Mouse (Mus musculus) midbrain, embryonic 10.5 days (tissue): ENCODE results near the gene Ccdc57. TPM values are rescaled to one million over a fixed set of nuclear protein-coding genes. Genes with fewer than 3 reads are reported as not detected.
"Not testable (repeated sequence)": the region's sequence is repeated elsewhere in the genome, so short reads cannot be mapped to it uniquely, and the experiment has no call there.

Experiments
- DNase-seq: peaks from one replicate; pipeline ENCODE4 v3.0.0-alpha.2; 2017; ENCODE audit warnings: low spot score
- H3K27ac ChIP-seq: fragments of 300-500 bp; sonication (generic); replicated peaks from 2 replicates; pipeline ENCODE4 v1.5.1; 2016; ENCODE audit warnings: mild to moderate bottlenecking
- H3K27me3 ChIP-seq: fragments of 300-500 bp; sonication (generic); 2 replicates; pipeline ENCODE4 v1.6.1; 2016; ENCODE audit warnings: low read depth, mild to moderate bottlenecking; ENCODE audit not compliant: poor library complexity, severe bottlenecking
- H3K36me3 ChIP-seq: fragments of 300-500 bp; sonication (generic); 2 replicates; pipeline ENCODE4 v1.6.1; 2016; ENCODE audit warnings: mild to moderate bottlenecking, moderate library complexity
- H3K4me1 ChIP-seq: fragments of 300-500 bp; sonication (generic); 2 replicates; pipeline ENCODE4 v1.6.1; 2016
- H3K4me3 ChIP-seq: fragments of 300-500 bp; sonication (generic); 2 replicates; pipeline ENCODE4 v1.5.1; 2016; ENCODE audit warnings: mild to moderate bottlenecking, moderate library complexity
- H3K9me3 ChIP-seq: fragments of 300-500 bp; sonication (generic); replicated peaks from 2 replicates; pipeline ENCODE4 v1.6.1; 2016; ENCODE audit warnings: mild to moderate bottlenecking
- WGBS: fragments of 180-500 bp; shearing (Covaris S2); methylation state at CpG from one replicate; pipeline ENCODE4 v1.1.7; 2016; 5-methylcytosine and 5-hydroxymethylcytosine counted together
- polyA plus RNA-seq: library from polyadenylated mRNA; unstranded; fragments of >200 nt; fragmentation: Nextera tagmentation; extraction: Ambion mirVana; gene quantifications from 2 replicates; pipeline ENCODE4 v1.2.1, GENCODE M21; 2016

Ccdc57 gene
- polyA plus RNA-seq, 1 experiment from 2014 or later: 6.2 TPM

- H3K4me1 ChIP-seq: 0 out of 2 replicates have a peak, but pooled peaks cover 4% of the 10 kb centered on the region
- 74% methylated on average over 2 of the region's 2 CpGs for WGBS
- no peak overlapping the region for H3K27ac ChIP-seq
- H3K4me3 ChIP-seq: no peak overlapping the region
- no peaks in the 10 kb centered on the region for H3K27me3 ChIP-seq
- H3K9me3 ChIP-seq: no peaks in the 10 kb centered on the region; the same call in 1 of the 2 replicates
- peaks cover 45% of the 10 kb centered on the region for H3K36me3 ChIP-seq
- DNase-seq: no peak
Observed at GRCm38 (mm10) chr11:120851582-120851981, 81.1 kb downstream of the Ccdc57 start.

GRCm38 (mm10) chr11:120851132-120851531 is 81.5 kb downstream of the Ccdc57 start:
- Histone ChIP-seq H3K9me3 (no peaks in the 10 kb centered on the region; the same call in 1 of the 2 replicates), H3K4me3 (no peak overlapping the region), H3K36me3 (peaks cover 40% of the 10 kb centered on the region), H3K27me3 (no peaks in the 10 kb centered on the region), H3K4me1 (0 out of 2 replicates have a peak, but pooled peaks cover 4% of the 10 kb centered on the region), H3K27ac (no peak overlapping the region)
- 72% methylated on average over 1 of the region's 1 CpGs for WGBS
- no peak for DNase-seq

GRCm38 (mm10) chr11:120850331-120851030 is 82.2 kb downstream of the Ccdc57 start:
- H3K27me3 ChIP-seq: no peaks in the 10 kb centered on the region
- no peak overlapping the region for H3K4me3 ChIP-seq
- WGBS: 74% methylated on average over 2 of the region's 2 CpGs
- H3K36me3 ChIP-seq: peaks cover 35% of the 10 kb centered on the region
- H3K9me3 ChIP-seq: no peaks in the 10 kb centered on the region; the same call in 1 of the 2 replicates
- no peak for DNase-seq
- 0 out of 2 replicates have a peak, but pooled peaks cover 4% of the 10 kb centered on the region for H3K4me1 ChIP-seq
- no peak overlapping the region for H3K27ac ChIP-seq

- Histone ChIP-seq H3K27me3 (no peaks in the 10 kb centered on the region), H3K36me3 (peaks cover 12% of the 10 kb centered on the region; the same call in 1 of the 2 replicates), H3K27ac (no peak overlapping the region), H3K4me3 (no peak overlapping the region), H3K9me3 (no peaks in the 10 kb centered on the region), H3K4me1 (no peaks in the 10 kb centered on the region)
- no peak for DNase-seq
- WGBS: 88% methylated on average over 9 of the region's 9 CpGs
Observed at GRCm38 (mm10) chr11:120846725-120847475, 85.8 kb downstream of the Ccdc57 start.

- no peaks in the 10 kb centered on the region for H3K4me1 ChIP-seq
- no peaks in the 10 kb centered on the region for H3K9me3 ChIP-seq
- 92% methylated on average over 4 of the region's 4 CpGs for WGBS
- no peaks in the 10 kb centered on the region for H3K27me3 ChIP-seq
- H3K36me3 ChIP-seq: peaks cover 9% of the 10 kb centered on the region; the same call in 1 of the 2 replicates
- no peak for DNase-seq
- H3K4me3 ChIP-seq: no peak overlapping the region
- no peak overlapping the region for H3K27ac ChIP-seq
Observed at GRCm38 (mm10) chr11:120844329-120844728, 88.3 kb downstream of the Ccdc57 start.

GRCm38 (mm10) chr11:120833555-120834280 is 99.0 kb downstream of the Ccdc57 start:
- H3K9me3 ChIP-seq: no peaks in the 10 kb centered on the region
- no peaks in the 10 kb centered on the region for H3K36me3 ChIP-seq
- peak overlapping the region; percentile 82 for H3K27ac ChIP-seq
- H3K27me3 ChIP-seq: peaks cover 2% of the 10 kb centered on the region; the same call in 1 of the 2 replicates
- peaks cover 28% of the 10 kb centered on the region for H3K4me1 ChIP-seq
- H3K4me3 ChIP-seq: peak overlapping the region; percentile 14; the same call in 1 of the 2 replicates
- 58% methylated on average over 8 of the region's 8 CpGs for WGBS
- peak; percentile 54 for DNase-seq

- not testable (repeated sequence) for H3K4me3 ChIP-seq, H3K9me3 ChIP-seq, DNase-seq, H3K27me3 ChIP-seq, H3K36me3 ChIP-seq
- WGBS: 93% methylated on average over 5 of the region's 5 CpGs
- Histone ChIP-seq H3K4me1 (peaks cover 33% of the 10 kb centered on the region), H3K27ac (peak overlapping the region; percentile 82)
Observed at GRCm38 (mm10) chr11:120832962-120833361, 99.7 kb downstream of the Ccdc57 start.

- 87% methylated on average over 3 of the region's 3 CpGs for WGBS
- H3K27me3 ChIP-seq: peaks cover 5% of the 10 kb centered on the region; the same call in 1 of the 2 replicates
- no peak overlapping the region for H3K4me3 ChIP-seq
- H3K9me3 ChIP-seq: no peaks in the 10 kb centered on the region
- peaks cover 41% of the 10 kb centered on the region for H3K4me1 ChIP-seq
- H3K27ac ChIP-seq: peak overlapping the region; percentile 23; the same call in 1 of the 2 replicates
- DNase-seq: no peak
- H3K36me3 ChIP-seq: no peaks in the 10 kb centered on the region
Observed at GRCm38 (mm10) chr11:120831659-120832440, 100.8 kb downstream of the Ccdc57 start.

GRCm38 (mm10) chr11:120830686-120831085 is 102.0 kb downstream of the Ccdc57 start:
- no peak for DNase-seq
- peaks cover 5% of the 10 kb centered on the region; the same call in 1 of the 2 replicates for H3K27me3 ChIP-seq
- no peaks in the 10 kb centered on the region for H3K9me3 ChIP-seq
- H3K36me3 ChIP-seq: no peaks in the 10 kb centered on the region; the same call in 1 of the 2 replicates
- WGBS: 82% methylated on average over 12 of the region's 12 CpGs
- H3K4me3 ChIP-seq: no peak overlapping the region
- H3K4me1 ChIP-seq: peaks cover 52% of the 10 kb centered on the region
- peak overlapping the region; percentile 38 for H3K27ac ChIP-seq

GRCm38 (mm10) chr11:120829757-120830532 is 102.7 kb downstream of the Ccdc57 start:
- H3K9me3 ChIP-seq: no peaks in the 10 kb centered on the region
- peaks cover 58% of the 10 kb centered on the region for H3K4me1 ChIP-seq
- no peak for DNase-seq
- peaks cover 5% of the 10 kb centered on the region; the same call in 1 of the 2 replicates for H3K27me3 ChIP-seq
- H3K4me3 ChIP-seq: no peak overlapping the region
- WGBS: 88% methylated on average over 10 of the region's 10 CpGs
- peak overlapping the region; percentile 7; the same call in 1 of the 2 replicates for H3K27ac ChIP-seq
- no peaks in the 10 kb centered on the region; the same call in 1 of the 2 replicates for H3K36me3 ChIP-seq

- Histone ChIP-seq H3K27ac (peak overlapping the region; percentile 23), H3K4me1 (peaks cover 52% of the 10 kb centered on the region), H3K4me3 (no peak overlapping the region), H3K36me3 (no peaks in the 10 kb centered on the region; the same call in 1 of the 2 replicates), H3K27me3 (peaks cover 5% of the 10 kb centered on the region; the same call in 1 of the 2 replicates), H3K9me3 (no peaks in the 10 kb centered on the region)
- no peak for DNase-seq
- 81% methylated on average over 4 of the region's 4 CpGs for WGBS
Observed at GRCm38 (mm10) chr11:120828416-120828815, 104.3 kb downstream of the Ccdc57 start.
